Mouse (Mus musculus) skeletal muscle tissue, adult 2 months (tissue): ENCODE measurements at regions not wholly inside any gene's neighbourhood (a gene's known extent, or its start where the extent isn't known, plus 50 kb on each side); places are given as distances from the start of the nearest gene placed in this dataset.
A peak's percentile ranks its signal among the peaks of the same experiment; 100 is the strongest.
"Not testable (repeated sequence)": the region's sequence is repeated elsewhere in the genome, so short reads cannot be mapped to it uniquely, and the experiment has no call there.

Experiments used
- DNase-seq: peaks from one replicate; pipeline ENCODE4 v3.0.0-alpha.2; 2012; ENCODE audit warnings: low read depth, low spot score

GRCm38 (mm10) chr13:82562576-82562975, 779.7 kb downstream of the Cetn3 start:
- peak; percentile 59 for DNase-seq

- no peak for DNase-seq
These were observed 788.0 kb downstream of the Cetn3 start for GRCm38 (mm10) chr13:82570925-82571324.

- no peak for DNase-seq
These were observed 795.1 kb downstream of the Cetn3 start for GRCm38 (mm10) chr13:82577937-82578336.

- DNase-seq, result no peak
These were observed 803.5 kb downstream of the Cetn3 start for GRCm38 (mm10) chr13:82586335-82586734.

- DNase-seq, result no peak
These were observed 811.0 kb downstream of the Cetn3 start for GRCm38 (mm10) chr13:82593831-82594230.

- peak; percentile 79 for DNase-seq
These were observed 812.7 kb downstream of the Cetn3 start for GRCm38 (mm10) chr13:82595566-82595965.

- not testable (repeated sequence) for DNase-seq
These were observed 823.0 kb downstream of the Cetn3 start for GRCm38 (mm10) chr13:82605868-82606267.

- DNase-seq, result no peak
These were observed 836.3 kb downstream of the Cetn3 start for GRCm38 (mm10) chr13:82619005-82619653.

- DNase-seq, result no peak
These were observed 837.2 kb downstream of the Cetn3 start for GRCm38 (mm10) chr13:82620036-82620435.

GRCm38 (mm10) chr13:82620749-82621148, 837.9 kb downstream of the Cetn3 start:
- DNase-seq, result no peak

GRCm38 (mm10) chr13:82628727-82629126, 845.9 kb downstream of the Cetn3 start:
- not testable (repeated sequence) for DNase-seq
